Mouse (Mus musculus) stomach, embryonic 14.5 days (tissue): ENCODE measurements around the gene Cux1. TPM values are rescaled to one million over a fixed set of nuclear protein-coding genes. Genes with fewer than 3 reads are reported as not detected.

Source experiments
- ATAC-seq: fragments of 200-750 bp; cut with Nextera tagmentation; 2 replicates; pipeline ENCODE4 v1.8.0; 2017; ENCODE audit warnings: low read depth, moderate TSS enrichment; ENCODE audit not compliant: insufficient number of reproducible peaks, insufficient read depth, low FRiP score
- H3K27ac ChIP-seq: fragments of 300-500 bp; sonication (generic); 2 replicates; pipeline ENCODE4 v1.5.1; 2014; ENCODE audit warnings: mild to moderate bottlenecking, low read length, moderate library complexity, mixed read lengths
- H3K27me3 ChIP-seq: fragments of 300-500 bp; sonication (generic); 2 replicates; pipeline ENCODE4 v1.6.1; 2014; ENCODE audit warnings: low read length, control low read depth, mixed read lengths; ENCODE audit not compliant: control insufficient read depth, insufficient read depth
- H3K36me3 ChIP-seq: fragments of 300-500 bp; sonication (generic); 2 replicates; pipeline ENCODE4 v1.6.1; 2014; ENCODE audit warnings: mild to moderate bottlenecking, control low read depth, low read length, moderate library complexity, mixed read lengths; ENCODE audit not compliant: control insufficient read depth, insufficient read depth
- H3K4me1 ChIP-seq: fragments of 300-500 bp; sonication (generic); 2 replicates; pipeline ENCODE4 v1.6.1; 2014; ENCODE audit warnings: low read length, control low read depth, mixed read lengths; ENCODE audit not compliant: control insufficient read depth, insufficient read depth
- H3K4me2 ChIP-seq: fragments of 300-500 bp; sonication (generic); replicated peaks from 2 replicates; pipeline ENCODE4 v1.6.1; 2014; ENCODE audit warnings: low read depth, low read length, control low read depth
- H3K4me3 ChIP-seq: fragments of 300-500 bp; sonication (generic); 2 replicates; pipeline ENCODE4 v1.5.1; 2014; ENCODE audit warnings: low read depth, low read length, control low read depth
- H3K9ac ChIP-seq: fragments of 300-500 bp; sonication (generic); replicated peaks from 2 replicates; pipeline ENCODE4 v1.6.1; 2014; ENCODE audit warnings: low read depth, mild to moderate bottlenecking, control low read depth, low read length, moderate library complexity, mixed read lengths
- H3K9me3 ChIP-seq: fragments of 300-500 bp; sonication (generic); 2 replicates; pipeline ENCODE4 v1.6.1; 2016; ENCODE audit warnings: low read depth, low read length, control low read depth; ENCODE audit not compliant: control insufficient read depth
- WGBS: fragments of 180-500 bp; shearing (Covaris S2); extraction: QIAGEN DNeasy Blood & Tissue Kit; methylation state at CpG from one replicate; pipeline ENCODE4 v1.1.7; 2014; 5-methylcytosine and 5-hydroxymethylcytosine counted together
- polyA plus RNA-seq: library from polyadenylated mRNA; unstranded; fragments of >200 nt; fragmentation: Nextera tagmentation; extraction: Ambion mirVana; gene quantifications from 2 replicates; pipeline ENCODE4 v1.2.1, GENCODE M21; 2014

The Cux1 gene
- polyA plus RNA-seq, 1 experiment from 2014 or later: 92.8 TPM

- Histone ChIP-seq H3K36me3 (0 out of 2 replicates have a peak, but pooled peaks cover 3% of the 10 kb centered on the region), H3K4me3 (no peak overlapping the region), H3K27ac (no peak overlapping the region), H3K9ac (no peak overlapping the region), H3K9me3 (no peaks in the 10 kb centered on the region), H3K4me2 (no peak overlapping the region), H3K4me1 (no peaks in the 10 kb centered on the region), H3K27me3 (no peaks in the 10 kb centered on the region)
- 85% methylated on average over 3 of the region's 3 CpGs for WGBS
- ATAC-seq: no peak
Observed at GRCm38 (mm10) chr5:136452681-136453080, 114.6 kb downstream of the Cux1 start.

- Histone ChIP-seq H3K9ac (no peak overlapping the region), H3K4me2 (no peak overlapping the region), H3K27ac (no peak overlapping the region), H3K9me3 (no peaks in the 10 kb centered on the region), H3K4me3 (no peak overlapping the region), H3K4me1 (no peaks in the 10 kb centered on the region), H3K36me3 (0 out of 2 replicates have a peak, but pooled peaks cover 3% of the 10 kb centered on the region), H3K27me3 (no peaks in the 10 kb centered on the region)
- ATAC-seq: no peak
Observed at GRCm38 (mm10) chr5:136449801-136450200, 117.5 kb downstream of the Cux1 start.

- Histone ChIP-seq H3K4me2 (no peak overlapping the region), H3K4me3 (no peak overlapping the region), H3K4me1 (0 out of 2 replicates have a peak, but pooled peaks cover 3% of the 10 kb centered on the region), H3K9me3 (no peaks in the 10 kb centered on the region), H3K27me3 (no peaks in the 10 kb centered on the region), H3K9ac (no peak overlapping the region), H3K36me3 (0 out of 2 replicates have a peak, but pooled peaks cover 3% of the 10 kb centered on the region), H3K27ac (no peak overlapping the region)
- ATAC-seq: no peak
- 77% methylated on average over 5 of the region's 5 CpGs for WGBS
Observed at GRCm38 (mm10) chr5:136445967-136446366, 121.3 kb downstream of the Cux1 start.

- WGBS: 61% methylated on average over 11 of the region's 11 CpGs
- Histone ChIP-seq H3K27me3 (no peaks in the 10 kb centered on the region), H3K4me3 (no peak overlapping the region), H3K9me3 (no peaks in the 10 kb centered on the region), H3K27ac (no peak overlapping the region), H3K9ac (no peak overlapping the region), H3K36me3 (no peaks in the 10 kb centered on the region), H3K4me1 (0 out of 2 replicates have a peak, but pooled peaks cover 3% of the 10 kb centered on the region), H3K4me2 (no peak overlapping the region)
- ATAC-seq: no peak
Observed at GRCm38 (mm10) chr5:136442238-136443187, 124.8 kb downstream of the Cux1 start.

GRCm38 (mm10) chr5:136429647-136430046 lies 137.6 kb downstream of the Cux1 start:
- Histone ChIP-seq H3K4me2 (no peak overlapping the region), H3K27ac (no peak overlapping the region), H3K9ac (no peak overlapping the region), H3K4me3 (no peak overlapping the region), H3K36me3 (no peaks in the 10 kb centered on the region), H3K9me3 (no peaks in the 10 kb centered on the region), H3K27me3 (no peaks in the 10 kb centered on the region), H3K4me1 (peaks cover 26% of the 10 kb centered on the region)
- no peak for ATAC-seq
- 68% methylated on average over 4 of the region's 4 CpGs for WGBS

- no peak for ATAC-seq
- no peaks in the 10 kb centered on the region for H3K36me3 ChIP-seq
- H3K9ac ChIP-seq: no peak overlapping the region
- whole genome bisulfite sequencing: 46% methylated on average over 6 of the region's 6 CpGs
- no peaks in the 10 kb centered on the region for H3K9me3 ChIP-seq
- no peak overlapping the region for H3K4me2 ChIP-seq
- no peaks in the 10 kb centered on the region for H3K27me3 ChIP-seq
- H3K4me1 ChIP-seq: peaks cover 26% of the 10 kb centered on the region
- H3K27ac ChIP-seq: peak overlapping the region; percentile 64; the same call in 1 of the 2 replicates
- H3K4me3 ChIP-seq: no peak overlapping the region
Observed at GRCm38 (mm10) chr5:136428498-136429060, 138.7 kb downstream of the Cux1 start.

GRCm38 (mm10) chr5:136427772-136428497 lies 139.4 kb downstream of the Cux1 start:
- 31% methylated on average over 13 of the region's 13 CpGs for WGBS
- no peak for ATAC-seq

GRCm38 (mm10) chr5:136427121-136427771 lies 140.0 kb downstream of the Cux1 start:
- WGBS: 45% methylated on average over 4 of the region's 4 CpGs
- Histone ChIP-seq H3K9me3 (no peaks in the 10 kb centered on the region), H3K4me1 (peaks cover 26% of the 10 kb centered on the region), H3K27me3 (no peaks in the 10 kb centered on the region), H3K4me2 (no peak overlapping the region), H3K27ac (peak overlapping the region; percentile 64; the same call in 1 of the 2 replicates), H3K4me3 (no peak overlapping the region), H3K9ac (no peak overlapping the region), H3K36me3 (no peaks in the 10 kb centered on the region)
- no peak for ATAC-seq

More at GRCm38 (mm10) chr5:136427772-136428497, 139.4 kb downstream of the Cux1 start:
- Histone ChIP-seq H3K27me3 (no peaks in the 10 kb centered on the region), H3K4me2 (no peak overlapping the region), H3K36me3 (no peaks in the 10 kb centered on the region), H3K27ac (peak overlapping the region; percentile 64; the same call in 1 of the 2 replicates), H3K9me3 (no peaks in the 10 kb centered on the region), H3K4me3 (no peak overlapping the region), H3K9ac (no peak overlapping the region), H3K4me1 (peaks cover 26% of the 10 kb centered on the region)
